Mouse (Mus musculus): ENCODE measurements around the gene Bcl9.

GRCm38 (mm10) chr3:97203880-97204279 lies 93.8 kb downstream of the Bcl9 start:
- TF ChIP-seq CTCF (IDR thresholded peaks at IDR 0.05; ENCODE audit: control insufficient read depth, insufficient read depth, insufficient read length) = no peak
- TF ChIP-seq MAX (IDR thresholded peaks at IDR 0.05) = no peak
- TF ChIP-seq USF1 (IDR thresholded peaks at IDR 0.05; ENCODE audit: low read depth) = no peak
- no peak for TF ChIP-seq CEBPB (IDR thresholded peaks at IDR 0.05; ENCODE audit: low read depth)
- no peak for TF ChIP-seq FOSL1 (IDR thresholded peaks at IDR 0.05; ENCODE audit: insufficient read depth, low read length, poor library complexity, severe bottlenecking)
- no peak for TF ChIP-seq MYOD1 (IDR thresholded peaks at IDR 0.05; ENCODE audit: control insufficient read depth, insufficient read length, low read depth)
